Mouse (Mus musculus): Measurements from ENCODE around the gene Acsbg2.

Gene Acsbg2

GRCm38 (mm10) chr17:56819032-56819545 lies 55.2 kb downstream of the Acsbg2 start:
- DNase-seq = no peak

- no peak for DNase-seq
Observed at GRCm38 (mm10) chr17:56818067-56818636, 56.1 kb downstream of the Acsbg2 start.

- no peak for DNase-seq
Observed at GRCm38 (mm10) chr17:56815057-56815345, 59.2 kb downstream of the Acsbg2 start.

- peak; percentile 99 for DNase-seq
Observed at GRCm38 (mm10) chr17:56814316-56815056, 59.8 kb downstream of the Acsbg2 start.

- peak; percentile 99 for DNase-seq
Observed at GRCm38 (mm10) chr17:56810245-56810644, 64.0 kb downstream of the Acsbg2 start.

GRCm38 (mm10) chr17:56808518-56808917 lies 65.7 kb downstream of the Acsbg2 start:
- peak; percentile 97 for DNase-seq

GRCm38 (mm10) chr17:56805784-56806183 lies 68.5 kb downstream of the Acsbg2 start:
- DNase-seq = no peak

- DNase-seq = no peak
Observed at GRCm38 (mm10) chr17:56804952-56805351, 69.3 kb downstream of the Acsbg2 start.

- DNase-seq = no peak
Observed at GRCm38 (mm10) chr17:56802065-56802464, 72.2 kb downstream of the Acsbg2 start.

- no peak for DNase-seq
Observed at GRCm38 (mm10) chr17:56799276-56799675, 75.0 kb downstream of the Acsbg2 start.

GRCm38 (mm10) chr17:56793614-56794319 lies 80.5 kb downstream of the Acsbg2 start:
- no peak for DNase-seq
